Mouse (Mus musculus) C2C12 (cell line): ENCODE data around the gene Rnf19b. TPM values are rescaled to one million over a fixed set of nuclear protein-coding genes. Genes with fewer than 3 reads are reported as not detected.

Experiments used
- H3K27me3 ChIP-seq: one replicate; pipeline ENCODE4 v1.6.1; 2011; ENCODE audit not compliant: control insufficient read depth, insufficient read depth, insufficient read length
- H3K36me3 ChIP-seq: one replicate; pipeline ENCODE4 v1.6.1; 2011; ENCODE audit not compliant: control insufficient read depth, insufficient read depth
- H3K4me3 ChIP-seq: one replicate; pipeline ENCODE4 v1.5.1; 2011; ENCODE audit warnings: mild to moderate bottlenecking, control low read depth; ENCODE audit not compliant: poor library complexity, insufficient read depth, severe bottlenecking
- H3K79me2 ChIP-seq: one replicate; pipeline ENCODE4 v1.6.1; 2011; ENCODE audit not compliant: control insufficient read depth, insufficient read depth
- H3K79me3 ChIP-seq: one replicate; pipeline ENCODE4 v1.6.1; 2011; ENCODE audit warnings: low read depth, control low read depth
- H3ac ChIP-seq: one replicate; pipeline ENCODE3; 2011; ENCODE audit warnings: low read depth; ENCODE audit not compliant: control insufficient read depth, insufficient read length
- CEBPB ChIP-seq: IDR thresholded peaks from one replicate; pipeline ENCODE4 v1.6.1; 2011; ENCODE audit warnings: low read depth, mild to moderate bottlenecking, control low read depth, moderate library complexity
- CTCF ChIP-seq: IDR thresholded peaks from one replicate; pipeline ENCODE4 v1.5.1; 2011; ENCODE audit not compliant: control insufficient read depth, insufficient read depth, insufficient read length
- FOSL1 ChIP-seq: IDR thresholded peaks from one replicate; pipeline ENCODE4 v1.8.0; 2011; ENCODE audit warnings: mild to moderate bottlenecking, low read length; ENCODE audit not compliant: poor library complexity, insufficient read depth, severe bottlenecking
- MAX ChIP-seq: IDR thresholded peaks from one replicate; pipeline ENCODE4 v1.6.1; 2011; ENCODE audit warnings: mild to moderate bottlenecking, control low read depth
- MYOD1 ChIP-seq: IDR thresholded peaks from one replicate; pipeline ENCODE4 v1.6.1; 2011; ENCODE audit warnings: low read depth; ENCODE audit not compliant: control insufficient read depth, insufficient read length
- MYOG ChIP-seq: IDR thresholded peaks from one replicate; pipeline ENCODE4 v1.6.1; 2011; ENCODE audit not compliant: control insufficient read depth, insufficient read length; ENCODE audit errors: extremely low read depth
- USF1 ChIP-seq: IDR thresholded peaks from one replicate; pipeline ENCODE4 v1.6.1; 2011; ENCODE audit warnings: low read depth, mild to moderate bottlenecking, control low read depth, moderate library complexity
- polyA plus RNA-seq: library from polyadenylated mRNA; unstranded; fragments of >200 nt; fragmentation: generic; extraction: Trizol; gene quantifications from one replicate; pipeline ENCODE4 v1.2.1, GENCODE M21; 2012; ENCODE audit warnings: missing spikeins

The Rnf19b gene
- polyA plus RNA-seq, 1 experiment: 53.5 TPM

DNA sequence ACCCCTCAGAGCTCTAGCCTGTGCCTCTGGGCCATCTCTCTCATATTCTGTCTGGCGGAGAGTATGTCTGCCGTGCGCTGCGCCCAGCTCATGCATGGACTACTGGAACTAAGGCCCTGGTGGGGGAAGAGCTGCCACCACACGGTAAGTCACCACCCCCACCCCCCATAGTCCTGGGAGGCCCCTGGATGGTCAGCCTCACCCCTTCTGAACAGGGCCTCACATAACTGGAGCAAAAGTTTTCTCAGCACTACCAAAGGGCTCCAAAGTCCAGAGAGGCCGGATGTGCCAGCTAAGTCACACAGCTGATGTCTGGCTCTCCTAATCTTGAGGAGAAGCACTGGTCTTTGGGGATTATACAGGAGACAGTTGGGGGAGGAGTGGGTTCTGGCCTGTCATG lies 52.7 kb downstream of the Rnf19b start:
- H3K79me2 ChIP-seq: no peaks in the 10 kb centered on the region
- no peak overlapping the region for H3K4me3 ChIP-seq
- no peaks in the 10 kb centered on the region for H3K79me3 ChIP-seq
- TF ChIP-seq MAX: no peak
- no peak for TF ChIP-seq USF1
- no peak for TF ChIP-seq FOSL1
- TF ChIP-seq MYOD1: no peak
- no peak for TF ChIP-seq MYOG
- no peak for TF ChIP-seq CEBPB
- TF ChIP-seq CTCF: no peak
- peaks cover 14% of the 10 kb centered on the region for H3K27me3 ChIP-seq
- H3K36me3 ChIP-seq: no peaks in the 10 kb centered on the region
- H3ac ChIP-seq: no peak overlapping the region

DNA sequence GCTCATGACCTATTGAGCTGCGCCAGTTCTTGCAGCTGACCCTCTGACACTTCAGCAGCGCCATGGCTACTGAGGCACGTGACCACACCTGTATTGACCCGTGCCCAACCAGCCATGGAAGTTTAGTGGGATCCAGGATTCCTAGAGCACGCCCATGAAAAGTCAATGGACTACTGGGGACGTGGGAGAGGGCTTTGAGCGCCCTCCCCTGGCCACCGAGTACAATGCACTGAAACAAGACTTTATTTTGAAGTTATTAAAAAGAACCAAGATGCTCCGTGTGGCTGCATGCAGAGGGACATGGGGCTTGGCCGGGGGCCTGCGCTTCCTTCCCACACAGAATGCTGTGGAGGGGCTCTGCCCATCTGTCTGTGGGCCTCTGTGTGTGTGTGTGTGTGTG lies 53.3 kb downstream of the Rnf19b start:
- H3K36me3 ChIP-seq: no peaks in the 10 kb centered on the region
- no peak overlapping the region for H3ac ChIP-seq
- H3K4me3 ChIP-seq: no peak overlapping the region
- no peaks in the 10 kb centered on the region for H3K79me2 ChIP-seq
- TF ChIP-seq MYOD1 (no peak), MAX (no peak), MYOG (no peak), USF1 (no peak), CEBPB (no peak), FOSL1 (no peak), CTCF (no peak)
- peaks cover 14% of the 10 kb centered on the region for H3K27me3 ChIP-seq
- H3K79me3 ChIP-seq: no peaks in the 10 kb centered on the region

DNA sequence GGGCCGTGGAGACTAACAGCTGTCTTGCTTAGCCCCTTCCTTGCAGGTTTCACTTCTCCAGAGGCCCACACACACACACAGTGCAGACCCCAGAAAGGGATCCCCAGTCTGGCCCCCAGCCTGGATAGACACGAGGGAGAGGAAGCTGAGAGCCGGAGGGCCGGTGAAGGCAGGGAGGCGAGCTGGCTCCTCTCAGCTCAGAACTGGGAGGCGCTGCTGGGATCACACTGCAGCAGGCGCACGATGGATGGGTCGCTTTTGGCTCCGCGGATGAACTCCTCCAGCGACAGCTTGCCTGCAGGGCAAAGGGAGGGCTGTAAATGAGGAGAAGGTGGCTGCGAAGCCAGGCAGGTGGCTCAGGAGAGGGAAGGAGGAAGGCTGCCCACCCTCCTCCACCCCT lies 54.2 kb downstream of the Rnf19b start:
- Histone ChIP-seq H3K27me3 (peaks cover 21% of the 10 kb centered on the region), H3K79me2 (no peaks in the 10 kb centered on the region), H3ac (no peak overlapping the region), H3K79me3 (no peaks in the 10 kb centered on the region), H3K4me3 (no peak overlapping the region), H3K36me3 (no peaks in the 10 kb centered on the region)
- no peak for TF ChIP-seq USF1
- no peak for TF ChIP-seq MYOD1
- TF ChIP-seq FOSL1: no peak
- TF ChIP-seq MYOG: no peak
- no peak for TF ChIP-seq MAX
- no peak for TF ChIP-seq CTCF
- TF ChIP-seq CEBPB: no peak

DNA sequence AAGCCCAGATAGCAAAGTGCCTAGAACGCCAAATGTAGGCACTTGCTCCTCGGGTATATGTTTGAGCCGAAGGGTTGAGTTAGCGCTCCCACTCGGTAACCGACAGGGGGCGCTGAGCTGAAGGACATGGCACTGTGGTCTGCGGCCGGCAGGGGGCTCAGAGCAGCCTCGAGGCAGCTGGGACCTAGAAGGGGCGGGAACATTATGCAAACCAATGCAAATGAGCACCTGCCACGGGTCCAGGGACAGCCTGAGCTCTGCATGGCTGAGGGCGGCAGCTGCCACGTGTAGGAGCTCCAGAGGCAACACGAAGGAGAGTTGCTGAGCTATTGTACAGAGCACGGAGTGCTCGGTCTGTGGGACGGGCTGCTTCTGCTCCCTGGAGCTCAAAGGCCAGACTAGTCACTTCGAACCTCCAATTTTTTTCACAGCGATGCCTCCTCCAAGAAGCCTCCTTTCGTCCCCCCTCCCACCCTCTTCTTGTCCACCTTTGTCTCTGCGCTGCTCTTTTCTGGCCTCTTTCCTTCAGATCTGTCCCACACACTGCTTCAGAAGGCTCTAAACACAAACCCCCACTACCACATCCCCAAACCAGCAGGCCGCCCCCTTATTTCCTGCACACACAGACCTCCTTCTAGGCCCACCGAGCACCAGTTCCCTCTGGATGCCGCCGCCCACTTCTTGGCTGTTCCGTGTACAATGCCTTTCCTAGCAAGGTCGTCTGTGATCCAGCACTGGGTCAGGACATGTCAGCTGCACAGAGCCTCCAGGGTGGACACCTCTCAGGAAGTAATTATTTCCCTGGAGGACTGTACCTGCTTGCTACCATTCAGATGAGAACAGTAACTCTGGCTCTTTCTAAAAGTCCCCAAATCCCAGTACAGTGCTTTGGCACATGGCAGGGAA lies 55.3 kb downstream of the Rnf19b start:
- H3K36me3 ChIP-seq: no peaks in the 10 kb centered on the region
- TF ChIP-seq MYOG (no peak), MAX (peak; percentile 78), CEBPB (no peak), USF1 (no peak), CTCF (peak; percentile 96), FOSL1 (no peak), MYOD1 (peak; percentile 71)
- H3K4me3 ChIP-seq: no peak overlapping the region
- H3K79me3 ChIP-seq: no peaks in the 10 kb centered on the region
- no peaks in the 10 kb centered on the region for H3K79me2 ChIP-seq
- H3K27me3 ChIP-seq: peaks cover 31% of the 10 kb centered on the region
- H3ac ChIP-seq: no peak overlapping the region

DNA sequence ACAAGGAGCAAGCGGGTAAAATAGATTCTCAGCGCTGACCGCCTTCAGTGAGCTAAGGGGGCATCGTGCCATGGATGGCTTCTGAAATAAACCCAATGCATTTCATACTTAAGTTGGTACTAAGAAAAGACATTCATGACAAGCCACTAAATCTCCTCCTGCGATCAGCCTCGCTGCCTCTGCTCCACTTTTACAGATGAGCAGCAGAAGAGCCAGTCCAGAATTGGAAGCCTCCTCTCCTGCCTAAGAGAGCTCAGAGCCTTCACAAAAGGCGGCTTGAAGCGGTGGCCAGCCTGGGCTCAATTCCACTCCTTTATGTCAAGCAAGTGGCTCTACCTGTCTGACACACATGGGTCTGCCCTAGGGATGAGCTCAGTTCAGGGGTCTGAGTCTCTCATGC lies 58.6 kb downstream of the Rnf19b start:
- TF ChIP-seq FOSL1 (no peak), USF1 (no peak)
- H3K27me3 ChIP-seq: peaks cover 62% of the 10 kb centered on the region

More for the DNA sequence above, 58.6 kb downstream of the Rnf19b start:
- H3K79me2 ChIP-seq: no peaks in the 10 kb centered on the region
- no peaks in the 10 kb centered on the region for H3K79me3 ChIP-seq
- no peak overlapping the region for H3K4me3 ChIP-seq
- no peak overlapping the region for H3ac ChIP-seq
- H3K36me3 ChIP-seq: no peaks in the 10 kb centered on the region
